Mouse (Mus musculus) heart, embryonic 15.5 days (tissue): ENCODE data around the gene Trdn. TPM values are rescaled to one million over a fixed set of nuclear protein-coding genes. Genes with fewer than 3 reads are reported as not detected.
A peak's percentile ranks its signal among the peaks of the same experiment; 100 is the strongest.

Experiments used
- ATAC-seq: fragments of 200-750 bp; cut with Nextera tagmentation; replicated peaks from 2 replicates; pipeline ENCODE4 v1.8.0; 2017; ENCODE audit warnings: low read depth, moderate TSS enrichment; ENCODE audit not compliant: insufficient number of reproducible peaks, insufficient read depth, low FRiP score
- H3K27ac ChIP-seq: fragments of 300-500 bp; sonication (generic); 2 replicates; pipeline ENCODE4 v1.5.1; 2015; ENCODE audit warnings: mild to moderate bottlenecking, inconsistent platforms
- H3K27me3 ChIP-seq: fragments of 300-500 bp; sonication (generic); 2 replicates; pipeline ENCODE4 v1.6.1; 2015; ENCODE audit warnings: inconsistent platforms
- H3K36me3 ChIP-seq: fragments of 300-500 bp; sonication (generic); 2 replicates; pipeline ENCODE4 v1.6.1; 2015; ENCODE audit warnings: mild to moderate bottlenecking, inconsistent platforms
- H3K4me1 ChIP-seq: fragments of 300-500 bp; sonication (generic); replicated peaks from 2 replicates; pipeline ENCODE4 v1.6.1; 2015; ENCODE audit warnings: inconsistent platforms
- H3K4me2 ChIP-seq: fragments of 300-500 bp; sonication (generic); 2 replicates; pipeline ENCODE4 v1.6.1; 2015; ENCODE audit warnings: inconsistent platforms, mild to moderate bottlenecking, moderate library complexity
- H3K4me3 ChIP-seq: fragments of 300-500 bp; sonication (generic); 2 replicates; pipeline ENCODE4 v1.5.1; 2015; ENCODE audit warnings: mild to moderate bottlenecking, inconsistent platforms
- H3K9ac ChIP-seq: fragments of 300-500 bp; sonication (generic); 2 replicates; pipeline ENCODE4 v1.6.1; 2015; ENCODE audit warnings: mild to moderate bottlenecking, inconsistent platforms
- H3K9me3 ChIP-seq: fragments of 300-500 bp; sonication (generic); replicated peaks from 2 replicates; pipeline ENCODE4 v1.6.1; 2016; ENCODE audit warnings: inconsistent platforms
- WGBS: fragments of 180-500 bp; shearing (Covaris S2); methylation state at CpG from one replicate; pipeline ENCODE4 v1.1.7; 2015; ENCODE audit warnings: mixed read lengths; 5-methylcytosine and 5-hydroxymethylcytosine counted together
- polyA plus RNA-seq: library from polyadenylated mRNA; unstranded; fragments of >200 nt; fragmentation: Nextera tagmentation; extraction: Ambion mirVana; gene quantifications from 2 replicates; pipeline ENCODE4 v1.2.1, GENCODE M21; 2015

The Trdn gene
- polyA plus RNA-seq, result 196 and 308 TPM in 2 replicates

DNA sequence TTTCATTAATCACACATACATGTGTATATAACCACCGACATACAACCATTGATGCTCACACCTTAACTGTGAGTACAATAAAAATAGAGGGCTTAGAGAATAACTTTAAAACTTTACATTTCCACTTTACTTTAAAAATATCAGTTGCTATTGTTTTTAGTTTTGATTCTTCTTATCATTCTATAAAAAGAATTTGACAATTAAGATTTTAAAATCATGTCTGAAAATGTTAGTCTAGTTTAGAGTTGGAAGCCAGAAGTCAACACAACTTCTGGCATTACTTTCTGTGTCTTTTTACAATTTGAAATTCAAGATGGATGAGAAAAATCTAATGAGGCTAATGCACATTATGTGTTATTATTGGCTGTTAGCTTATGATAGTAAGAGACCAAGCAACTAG, at the start of gene Trdn:
Trdn (plus strand) TSS at position 301 of the 400 bp plus-strand sequence.
- Histone ChIP-seq H3K9ac (no peak within 1 kb of the TSS), H3K4me3 (no peak within 1 kb of the TSS), H3K4me1 (peaks cover 5% of the 10 kb centered on the region), H3K27me3 (no peaks in the 10 kb centered on the region), H3K9me3 (no peaks in the 10 kb centered on the region), H3K27ac (no peak within 1 kb of the TSS), H3K36me3 (no peaks in the 10 kb centered on the region), H3K4me2 (no peak within 1 kb of the TSS)
- no peak for ATAC-seq
- WGBS, result 73% methylated on average over 1 of the region's 1 CpGs

DNA sequence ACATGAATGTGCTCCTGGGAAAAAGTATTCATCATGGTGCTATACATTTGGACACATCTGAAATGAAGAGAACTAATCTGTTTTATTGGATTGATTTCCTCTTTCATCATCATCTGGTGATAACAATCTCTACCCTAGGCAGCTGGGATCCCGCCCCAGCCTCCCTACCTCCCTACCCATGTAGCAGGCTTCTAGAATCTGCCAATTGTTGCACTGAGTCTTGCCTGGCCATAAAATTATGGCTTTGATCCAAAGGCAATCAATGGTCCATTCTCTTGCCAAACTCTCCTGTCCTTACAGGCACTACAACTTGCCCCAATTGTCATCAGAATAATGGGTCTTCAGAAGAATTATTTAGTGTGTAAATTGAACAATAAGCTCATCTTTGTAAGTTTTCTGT, 19.6 kb upstream of the Trdn start:
- Histone ChIP-seq H3K4me2 (no peak overlapping the region), H3K9ac (no peak overlapping the region), H3K36me3 (no peaks in the 10 kb centered on the region), H3K4me1 (no peaks in the 10 kb centered on the region), H3K27ac (no peak overlapping the region), H3K4me3 (no peak overlapping the region), H3K27me3 (no peaks in the 10 kb centered on the region), H3K9me3 (no peaks in the 10 kb centered on the region)
- 73% methylated on average over 1 of the region's 1 CpGs for WGBS
- ATAC-seq, result no peak

DNA sequence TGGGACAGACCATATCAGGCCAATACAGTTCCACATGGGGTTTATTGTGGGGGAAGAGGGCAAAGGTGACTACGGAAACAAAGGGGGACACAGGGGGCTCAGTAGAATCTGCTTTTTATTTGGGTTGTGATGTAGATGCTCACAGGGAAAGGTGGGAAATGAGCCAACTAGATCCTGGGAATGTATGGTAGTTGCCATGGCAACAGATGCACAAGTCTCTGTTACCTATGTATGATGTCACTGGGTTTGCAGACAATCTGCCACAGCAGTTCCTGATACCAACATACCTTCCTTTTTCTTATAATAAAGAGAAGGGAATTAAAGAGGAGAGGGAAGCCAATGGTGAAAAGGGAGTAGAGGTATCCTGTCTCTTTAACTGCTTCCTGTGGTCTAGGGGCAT, 14.8 kb upstream of the Trdn start:
- WGBS, result 88% methylated on average over 1 of the region's 1 CpGs
- no peak overlapping the region for H3K4me2 ChIP-seq
- H3K27ac ChIP-seq, result no peak overlapping the region
- H3K36me3 ChIP-seq, result no peaks in the 10 kb centered on the region
- no peak for ATAC-seq
- H3K27me3 ChIP-seq, result no peaks in the 10 kb centered on the region
- no peaks in the 10 kb centered on the region for H3K4me1 ChIP-seq
- no peak overlapping the region for H3K4me3 ChIP-seq
- no peak overlapping the region for H3K9ac ChIP-seq
- H3K9me3 ChIP-seq, result no peaks in the 10 kb centered on the region

DNA sequence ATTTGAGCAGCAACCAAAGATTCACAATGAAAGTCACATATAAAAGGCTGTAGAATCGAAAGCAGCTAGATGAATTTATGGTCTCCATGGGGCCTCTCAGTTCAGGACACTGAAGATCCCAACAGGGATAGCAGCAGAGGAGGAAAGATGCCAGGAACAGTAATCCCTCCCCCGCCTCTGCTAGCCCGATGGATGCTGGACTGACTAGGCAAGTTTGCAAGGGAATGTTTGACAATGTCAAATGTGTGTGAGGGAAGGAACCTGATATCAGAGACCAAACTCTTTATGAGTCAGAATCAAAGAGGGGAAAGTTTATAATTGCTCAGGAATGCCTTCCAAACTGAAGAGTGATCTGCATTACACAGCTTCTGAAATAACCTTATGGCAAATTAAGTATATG, 7.2 kb upstream of the Trdn start:
- H3K27me3 ChIP-seq, result no peaks in the 10 kb centered on the region
- no peak overlapping the region for H3K4me2 ChIP-seq
- 55% methylated on average over 3 of the region's 3 CpGs for WGBS
- no peaks in the 10 kb centered on the region for H3K4me1 ChIP-seq
- no peak for ATAC-seq
- H3K9me3 ChIP-seq, result no peaks in the 10 kb centered on the region
- no peaks in the 10 kb centered on the region for H3K36me3 ChIP-seq
- no peak overlapping the region for H3K27ac ChIP-seq
- H3K9ac ChIP-seq, result no peak overlapping the region
- H3K4me3 ChIP-seq, result no peak overlapping the region

DNA sequence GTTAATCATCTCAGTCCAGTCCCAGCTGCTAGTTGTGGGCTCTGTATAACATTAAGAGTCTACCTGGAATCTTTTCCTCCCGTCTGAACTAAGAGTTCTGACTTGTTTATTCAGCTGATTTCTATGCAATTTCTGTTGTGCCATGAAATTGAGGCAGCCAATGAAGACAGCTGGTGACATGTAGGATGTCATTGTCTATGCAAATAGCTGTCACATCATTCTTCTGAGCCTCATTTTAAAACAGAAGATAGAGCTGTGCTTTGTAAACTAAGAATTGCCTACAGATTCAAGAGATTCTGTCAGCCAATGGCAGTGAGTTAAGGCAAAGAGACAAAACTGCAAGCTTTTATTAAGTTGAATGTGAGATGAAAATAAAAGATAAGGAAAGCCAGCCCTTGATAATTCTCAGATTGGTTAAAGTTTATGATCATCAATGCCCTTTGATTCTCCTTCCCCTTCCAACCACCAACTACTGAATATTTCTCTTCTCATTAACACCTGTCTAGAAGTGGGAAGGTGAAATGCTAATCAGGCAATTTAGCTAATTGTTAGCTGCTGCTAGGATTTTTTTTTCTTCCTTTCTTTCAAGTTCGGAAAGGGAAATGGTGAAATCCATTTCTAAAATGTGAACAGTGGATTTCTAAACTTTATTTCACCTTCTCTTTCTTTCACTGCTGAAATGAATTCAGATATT, 1.9 kb downstream of the Trdn start:
- Histone ChIP-seq H3K36me3 (no peaks in the 10 kb centered on the region), H3K9ac (no peak overlapping the region), H3K4me1 (peaks cover 5% of the 10 kb centered on the region), H3K4me2 (no peak overlapping the region), H3K4me3 (no peak overlapping the region), H3K9me3 (no peaks in the 10 kb centered on the region), H3K27me3 (no peaks in the 10 kb centered on the region), H3K27ac (peak overlapping the region; percentile 36; the same call in 1 of the 2 replicates)
- 52% methylated on average over 2 of the region's 2 CpGs for WGBS
- no peak for ATAC-seq

DNA sequence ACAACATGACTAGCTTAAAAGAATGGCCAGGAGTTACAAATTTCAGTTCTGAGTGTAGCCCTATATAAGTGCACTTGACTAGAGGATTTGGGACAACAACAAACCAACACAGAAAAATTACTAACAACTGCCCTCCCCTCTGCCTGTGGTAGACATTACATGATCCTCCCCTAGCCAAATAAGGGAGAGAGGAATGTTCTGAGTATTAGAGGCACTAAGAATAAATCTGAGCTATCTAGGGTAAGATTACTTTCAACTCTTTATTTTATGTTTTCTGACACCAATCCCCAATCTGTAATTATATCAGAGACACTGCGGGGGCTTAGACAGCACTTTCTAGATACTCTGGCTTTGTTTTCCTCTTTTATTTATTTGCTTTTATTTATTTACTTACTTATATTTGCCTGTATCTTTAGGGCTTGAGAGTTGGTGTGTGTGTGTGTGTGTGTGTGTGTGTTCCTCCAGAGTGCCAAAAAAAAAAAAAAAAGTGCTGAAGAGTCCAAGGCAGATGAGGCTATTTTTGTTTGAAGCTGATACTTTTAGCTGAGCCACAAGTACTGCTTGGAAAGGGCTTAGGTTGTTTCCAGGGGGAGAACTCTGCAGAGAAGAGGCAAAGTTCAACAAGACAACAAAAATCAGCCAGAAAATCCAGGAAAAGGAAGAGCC, 2.7 kb downstream of the Trdn start:
- peak; percentile 82 for ATAC-seq
- H3K9ac ChIP-seq, result peak overlapping the region; percentile 30
- H3K4me3 ChIP-seq, result peak overlapping the region; percentile 53
- no peaks in the 10 kb centered on the region for H3K9me3 ChIP-seq
- H3K4me2 ChIP-seq, result peak overlapping the region; percentile 27; the same call in 1 of the 2 replicates
- 50% methylated on average over 1 of the region's 1 CpGs for WGBS
- H3K4me1 ChIP-seq, result peaks cover 5% of the 10 kb centered on the region
- H3K27me3 ChIP-seq, result no peaks in the 10 kb centered on the region
- no peaks in the 10 kb centered on the region for H3K36me3 ChIP-seq
- H3K27ac ChIP-seq, result peak overlapping the region; percentile 89

DNA sequence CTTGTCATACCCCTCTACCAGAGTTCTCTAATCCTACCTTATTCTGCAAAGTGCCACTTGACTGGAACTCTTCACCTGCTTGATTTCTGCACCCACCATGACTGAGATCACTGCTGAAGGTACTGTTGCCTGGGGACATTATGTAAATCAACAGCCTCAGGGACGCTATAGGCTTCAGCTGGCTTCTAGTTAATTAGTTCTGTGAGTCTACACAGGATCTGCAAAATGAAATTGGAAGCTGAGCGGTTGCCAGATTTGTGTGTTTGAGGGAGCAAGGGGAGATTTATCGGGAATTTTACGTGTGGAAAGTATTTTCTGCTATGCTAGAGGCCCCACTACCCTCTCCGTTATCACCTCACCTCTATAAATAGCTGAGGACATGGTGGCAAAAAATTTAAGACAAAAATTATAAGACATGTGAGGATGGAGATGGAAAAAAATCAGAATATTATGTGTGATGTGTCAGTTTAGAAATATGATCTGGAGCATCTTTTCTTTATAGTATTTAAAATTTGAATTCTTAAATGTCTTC, 3.3 kb downstream of the Trdn start:
- H3K4me3 ChIP-seq, result peak overlapping the region; percentile 53
- 30% methylated on average over 5 of the region's 5 CpGs for WGBS
- peak; percentile 54 for ATAC-seq

DNA sequence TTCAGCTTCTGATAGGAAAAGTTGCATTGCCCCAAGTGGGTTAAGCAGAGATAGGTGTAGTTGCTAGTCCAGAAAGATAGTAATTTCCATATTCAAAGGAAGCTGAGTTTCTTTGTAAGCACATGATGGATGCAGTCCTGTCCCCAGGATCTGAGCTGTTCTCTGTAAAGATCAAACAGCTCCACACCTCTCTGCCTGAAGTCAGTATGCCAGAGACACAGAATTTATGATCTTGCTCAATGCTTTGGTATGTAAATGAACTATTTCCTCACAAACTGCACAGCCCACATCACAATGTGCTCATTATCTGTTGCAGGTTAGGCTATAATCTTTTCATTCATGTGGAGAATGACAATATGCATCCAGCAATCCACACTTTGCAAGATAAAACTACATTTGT, 8.0 kb downstream of the Trdn start:
- H3K27ac ChIP-seq, result no peak overlapping the region
- H3K9me3 ChIP-seq, result no peaks in the 10 kb centered on the region
- no peaks in the 10 kb centered on the region for H3K36me3 ChIP-seq
- H3K4me3 ChIP-seq, result no peak overlapping the region
- H3K27me3 ChIP-seq, result no peaks in the 10 kb centered on the region
- peaks cover 19% of the 10 kb centered on the region for H3K4me1 ChIP-seq
- H3K4me2 ChIP-seq, result no peak overlapping the region
- ATAC-seq, result no peak
- H3K9ac ChIP-seq, result no peak overlapping the region

More for the DNA sequence above, 3.3 kb downstream of the Trdn start:
- no peak overlapping the region; the same call in 1 of the 2 replicates for H3K4me2 ChIP-seq
- peak overlapping the region; percentile 89 for H3K27ac ChIP-seq
- peak overlapping the region; percentile 30 for H3K9ac ChIP-seq
- no peaks in the 10 kb centered on the region for H3K9me3 ChIP-seq
- H3K4me1 ChIP-seq, result peaks cover 9% of the 10 kb centered on the region
- H3K27me3 ChIP-seq, result no peaks in the 10 kb centered on the region
- H3K36me3 ChIP-seq, result no peaks in the 10 kb centered on the region

DNA sequence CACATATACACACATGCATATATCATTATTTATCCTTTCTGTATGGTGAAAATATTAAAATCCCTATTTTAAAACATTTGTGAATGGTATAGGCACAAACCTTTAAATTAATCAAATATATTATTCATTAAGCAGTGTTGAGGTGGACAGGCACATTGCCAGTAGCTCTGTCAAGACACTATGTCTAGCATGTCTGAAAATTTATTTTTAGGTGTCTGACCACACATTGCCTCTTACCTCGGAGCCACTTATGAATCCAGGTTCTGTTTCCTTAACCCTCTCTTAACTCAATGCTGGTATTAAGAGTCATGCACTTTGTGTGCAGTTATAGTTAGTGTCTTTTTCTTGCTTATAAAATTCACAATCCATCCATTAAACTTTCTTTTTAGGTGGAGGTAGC, 12.0 kb downstream of the Trdn start:
- Histone ChIP-seq H3K9me3 (no peaks in the 10 kb centered on the region), H3K4me3 (no peak overlapping the region), H3K4me1 (peaks cover 19% of the 10 kb centered on the region), H3K36me3 (no peaks in the 10 kb centered on the region), H3K4me2 (no peak overlapping the region), H3K9ac (no peak overlapping the region), H3K27me3 (no peaks in the 10 kb centered on the region), H3K27ac (0 out of 2 replicates have a peak overlapping the region, but pooled peaks have one; percentile 20)
- WGBS, result 36% methylated on average over 1 of the region's 1 CpGs
- ATAC-seq, result peak; percentile 74; the same call in 1 of the 2 replicates

DNA sequence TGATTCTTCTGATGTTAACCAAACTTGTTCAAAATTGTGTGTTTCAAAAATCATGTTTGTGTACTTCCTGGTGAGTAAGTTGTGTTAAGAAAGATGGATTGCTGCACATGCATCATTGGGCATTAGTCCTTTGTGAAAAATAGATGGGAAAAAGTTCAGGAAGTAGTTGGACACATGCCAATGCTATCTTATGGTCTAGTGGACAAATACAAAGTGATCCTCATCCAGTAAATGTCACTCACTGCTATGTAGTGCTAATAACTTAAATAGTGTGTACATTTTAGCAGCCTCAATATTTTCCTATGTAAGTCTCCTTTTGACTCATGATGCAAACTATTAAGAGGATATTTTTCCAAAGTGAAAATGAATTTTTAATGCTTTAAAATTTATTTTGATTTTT, 27.6 kb downstream of the Trdn start:
- Histone ChIP-seq H3K4me3 (no peak overlapping the region), H3K4me2 (no peak overlapping the region), H3K9me3 (no peaks in the 10 kb centered on the region), H3K4me1 (no peaks in the 10 kb centered on the region), H3K9ac (no peak overlapping the region), H3K27me3 (no peaks in the 10 kb centered on the region), H3K36me3 (no peaks in the 10 kb centered on the region), H3K27ac (no peak overlapping the region)
- no peak for ATAC-seq

DNA sequence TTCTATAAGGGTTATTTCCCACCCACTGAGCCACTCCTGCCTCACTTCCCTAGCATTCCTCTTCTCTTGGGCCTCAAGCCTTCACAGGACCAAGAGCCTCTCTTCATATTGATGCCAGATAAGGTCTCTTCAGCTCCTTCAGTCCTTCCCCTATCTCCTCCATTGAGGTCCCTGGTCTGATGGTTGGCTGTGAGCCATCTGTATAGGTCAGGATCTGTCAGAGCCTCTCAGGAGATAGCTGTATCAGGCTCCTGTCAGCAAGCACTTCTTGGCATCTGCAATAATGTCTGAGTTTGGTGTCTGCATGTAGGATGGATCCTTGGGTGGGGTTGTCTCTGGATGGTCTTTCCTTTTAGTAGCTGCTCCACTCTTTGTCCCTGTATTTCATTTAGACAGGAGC, 42.7 kb downstream of the Trdn start:
- Histone ChIP-seq H3K36me3 (no peaks in the 10 kb centered on the region), H3K27me3 (no peaks in the 10 kb centered on the region), H3K4me2 (no peak overlapping the region), H3K9ac (no peak overlapping the region), H3K9me3 (no peaks in the 10 kb centered on the region), H3K4me3 (no peak overlapping the region), H3K27ac (no peak overlapping the region), H3K4me1 (peaks cover 15% of the 10 kb centered on the region)
- peak; percentile 53; the same call in 1 of the 2 replicates for ATAC-seq
